Mouse (Mus musculus) Patski (cell line): Measurements from ENCODE around the gene Pard3. TPM values are rescaled to one million over a fixed set of nuclear protein-coding genes. Genes with fewer than 3 reads are reported as not detected.

Source experiments
- ATAC-seq: fragments of 100-300 bp; one replicate; pipeline ENCODE4 v1.8.0; 2021
- CTCF ChIA-PET: fragments of 350-600 bp; sonication (Branson Sonifier 250); formaldehyde crosslinking; loops from one replicate; lab custom pipeline; 2022; ENCODE audit warnings: inconsistent platforms; lab: Charles Lee
- POLR2A ChIA-PET: fragments of 350-600 bp; sonication (Branson Sonifier 250); formaldehyde crosslinking; loops from one replicate; lab custom pipeline; 2022; ENCODE audit warnings: antibody characterized with exemption, inconsistent platforms; lab: Charles Lee
- DNase-seq: peaks from one replicate; pipeline ENCODE4 v3.0.0-alpha.2; 2011; ENCODE audit warnings: low read depth, low spot score
- H3K27me3 ChIP-seq: fragments of 371-371 bp; one replicate; pipeline ENCODE4 v1.5.1; 2021
- CTCF ChIP-seq: fragments of 100-300 bp; IDR thresholded peaks from one replicate; pipeline ENCODE4 v1.5.1; 2021
- in situ Hi-C: fragments of 300-500 bp; cut with MboI; formaldehyde crosslinking; loops from 3 replicates; pipeline ENCODE4 v1.11.1; 2018; ENCODE audit warnings: low pct_unique_long_range_greater_than_20kb, mixed read lengths
- polyA plus RNA-seq: library from polyadenylated mRNA; unstranded; gene quantifications from one replicate; pipeline ENCODE4 v1.2.3, GENCODE M21; 2021

Pard3 gene
- polyA plus RNA-seq, 1 experiment from 2014 or later = 36.8 TPM

- CTCF ChIA-PET = interaction anchor here (0.8 to 3.2 kb wide), 3 partner anchors 11 to 35 kb away, joined by 3 to 13 read pairs (median 3); no protein-coding TSS in a partner anchor
- ATAC-seq = no peak
- no peak for TF ChIP-seq CTCF
- in situ Hi-C loops = no loop called here
- POLR2A ChIA-PET = interaction anchor here (1.0 kb wide), 1 partner anchor 188 kb away, joined by 3 read pairs; no protein-coding TSS in a partner anchor
- no peak for DNase-seq
- H3K27me3 ChIP-seq = no peaks in the 10 kb centered on the region
Measured at GRCm38 (mm10) chr8:127174411-127174810, 110.7 kb downstream of the Pard3 start.

- no peaks in the 10 kb centered on the region for H3K27me3 ChIP-seq
- ChIA-PET CTCF (interaction anchor here (1.0 to 3.2 kb wide), 3 partner anchors 17 to 189 kb away, joined by 3 to 13 read pairs (median 4); no protein-coding TSS in a partner anchor), POLR2A (interaction anchor here (1.0 kb wide), 1 partner anchor 189 kb away, joined by 3 read pairs; no protein-coding TSS in a partner anchor)
- in situ Hi-C loops = loop anchor here (5.0 kb wide), 2 partner anchors 33 to 188 kb away; no protein-coding TSS in a partner anchor
- no peak for TF ChIP-seq CTCF
- ATAC-seq (no peak), DNase-seq (no peak)
Measured at GRCm38 (mm10) chr8:127175160-127175836, 111.6 kb downstream of the Pard3 start.

GRCm38 (mm10) chr8:127178634-127179033 lies 114.9 kb downstream of the Pard3 start:
- POLR2A ChIA-PET = no interaction called here
- TF ChIP-seq CTCF = peak; percentile 72
- CTCF ChIA-PET = interaction anchor here (0.8 to 4.5 kb wide), 9 partner anchors 9 to 203 kb away, joined by 3 to 39 read pairs (median 3); no protein-coding TSS in a partner anchor
- ATAC-seq (no peak), DNase-seq (no peak)
- no peaks in the 10 kb centered on the region for H3K27me3 ChIP-seq
- in situ Hi-C loops = loop anchor here (5.0 kb wide), 2 partner anchors 36 to 191 kb away; no protein-coding TSS in a partner anchor

GRCm38 (mm10) chr8:127181246-127181645 lies 117.6 kb downstream of the Pard3 start:
- ChIA-PET CTCF (interaction anchor here (1.6 to 4.5 kb wide), 3 partner anchors 42 to 195 kb away, joined by 5 to 39 read pairs (median 17); no protein-coding TSS in a partner anchor), POLR2A (no interaction called here)
- DNase-seq = no peak
- TF ChIP-seq CTCF = no peak
- no peak for ATAC-seq
- no peaks in the 10 kb centered on the region for H3K27me3 ChIP-seq
- in situ Hi-C loops = no loop called here

GRCm38 (mm10) chr8:127182065-127182464 lies 118.4 kb downstream of the Pard3 start:
- TF ChIP-seq CTCF = no peak
- no peak for ATAC-seq
- no peak for DNase-seq
- no peaks in the 10 kb centered on the region for H3K27me3 ChIP-seq
- in situ Hi-C loops = no loop called here
- ChIA-PET CTCF (interaction anchor here (1.6 kb wide), 1 partner anchor 43 kb away, joined by 5 read pairs; no protein-coding TSS in a partner anchor), POLR2A (no interaction called here)

- in situ Hi-C loops = no loop called here
- ChIA-PET CTCF (interaction anchor here (1.5 kb wide), 1 partner anchor 197 kb away, joined by 5 read pairs; no protein-coding TSS in a partner anchor), POLR2A (interaction anchor here (0.8 kb wide), 1 partner anchor 252 kb away, joined by 3 read pairs; no protein-coding TSS in a partner anchor)
- ATAC-seq = no peak
- no peaks in the 10 kb centered on the region for H3K27me3 ChIP-seq
- TF ChIP-seq CTCF = no peak
- DNase-seq = no peak
Measured at GRCm38 (mm10) chr8:127183533-127183932, 119.8 kb downstream of the Pard3 start.

- in situ Hi-C loops = no loop called here
Measured at GRCm38 (mm10) chr8:127184025-127184424, 120.3 kb downstream of the Pard3 start.

GRCm38 (mm10) chr8:127185897-127186296 lies 122.2 kb downstream of the Pard3 start:
- no peak for TF ChIP-seq CTCF
- H3K27me3 ChIP-seq = no peaks in the 10 kb centered on the region
- ATAC-seq = no peak
- no peak for DNase-seq
- in situ Hi-C loops = no loop called here
- ChIA-PET CTCF (interaction anchor here (1.7 kb wide), 1 partner anchor 237 kb away, joined by 3 read pairs; no protein-coding TSS in a partner anchor), POLR2A (no interaction called here)

More at GRCm38 (mm10) chr8:127184025-127184424, 120.3 kb downstream of the Pard3 start:
- ATAC-seq (peak; percentile 67), DNase-seq (no peak)
- no peak for TF ChIP-seq CTCF
- H3K27me3 ChIP-seq = no peaks in the 10 kb centered on the region
- POLR2A ChIA-PET = interaction anchor here (0.6 to 0.8 kb wide), 2 partner anchors 126 to 252 kb away, joined by 3 read pairs; no protein-coding TSS in a partner anchor
- CTCF ChIA-PET = interaction anchor here (1.4 to 1.5 kb wide), 2 partner anchors 45 to 198 kb away, joined by 4 to 5 read pairs; no protein-coding TSS in a partner anchor

- ChIA-PET POLR2A (no interaction called here), CTCF (no interaction called here)
- in situ Hi-C loops = no loop called here
- H3K27me3 ChIP-seq = no peaks in the 10 kb centered on the region
- ATAC-seq (no peak), DNase-seq (no peak)
- no peak for TF ChIP-seq CTCF
Measured at GRCm38 (mm10) chr8:127188671-127189070, 125.0 kb downstream of the Pard3 start.

GRCm38 (mm10) chr8:127190350-127190749 lies 126.7 kb downstream of the Pard3 start:
- ChIA-PET CTCF (interaction anchor here (1.0 to 1.2 kb wide), 2 partner anchors 116 to 141 kb away, joined by 3 read pairs; no protein-coding TSS in a partner anchor), POLR2A (no interaction called here)
- in situ Hi-C loops = loop anchor here (10.0 kb wide), 3 partner anchors 394 to 1304 kb away; no protein-coding TSS in a partner anchor
- H3K27me3 ChIP-seq = no peaks in the 10 kb centered on the region
- no peak for DNase-seq
- TF ChIP-seq CTCF = peak; percentile 86
- ATAC-seq = no peak
